Mouse (Mus musculus) ES-CJ7 (cell line): ENCODE measurements around the gene Fmo1.

Source experiments
- DNase-seq: peaks from one replicate; pipeline ENCODE4 v3.0.0; 2011; ENCODE audit warnings: low read depth, low spot score

The Fmo1 gene

GRCm38 (mm10) chr1:162866280-162866681 lies at the start of gene Fmo1:
TSS of gene Fmo1 (minus strand) at chr1:162866610.
- DNase-seq: no peak

- no peak for DNase-seq
Observed at GRCm38 (mm10) chr1:162914932-162915556, 48.6 kb upstream of the Fmo1 start.

DNA sequence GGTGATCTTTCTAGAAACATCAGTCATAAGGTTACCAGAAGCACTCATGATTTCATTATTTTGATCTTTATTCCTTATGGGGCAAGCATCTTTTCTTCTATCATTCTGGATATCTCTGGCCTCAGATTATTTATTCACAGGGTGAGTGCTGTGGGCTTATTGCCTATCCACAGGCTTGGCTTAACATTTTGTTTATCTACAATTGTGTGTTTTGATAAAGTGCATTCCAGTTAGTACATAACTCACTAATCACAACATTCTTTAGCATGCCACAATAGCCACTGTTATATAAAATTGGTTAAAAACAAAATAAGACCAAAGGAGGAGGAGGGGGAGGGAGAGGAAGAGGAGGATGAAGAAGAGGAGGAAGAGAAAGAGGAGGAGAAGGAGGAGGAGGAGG lies 45.7 kb upstream of the Fmo1 start:
- DNase-seq: no peak

- no peak for DNase-seq
Observed at GRCm38 (mm10) chr1:162901879-162902278, 35.5 kb upstream of the Fmo1 start.

- DNase-seq: no peak
Observed at GRCm38 (mm10) chr1:162897838-162898811, 31.7 kb upstream of the Fmo1 start, which contains the start of gene Fmo2. TSS of gene Fmo2 (minus strand) at chr1:162898726.

GRCm38 (mm10) chr1:162895900-162896299 lies 29.5 kb upstream of the Fmo1 start:
- peak; percentile 41 for DNase-seq

- no peak for DNase-seq
Observed at GRCm38 (mm10) chr1:162893014-162893413, 26.6 kb upstream of the Fmo1 start.

DNA sequence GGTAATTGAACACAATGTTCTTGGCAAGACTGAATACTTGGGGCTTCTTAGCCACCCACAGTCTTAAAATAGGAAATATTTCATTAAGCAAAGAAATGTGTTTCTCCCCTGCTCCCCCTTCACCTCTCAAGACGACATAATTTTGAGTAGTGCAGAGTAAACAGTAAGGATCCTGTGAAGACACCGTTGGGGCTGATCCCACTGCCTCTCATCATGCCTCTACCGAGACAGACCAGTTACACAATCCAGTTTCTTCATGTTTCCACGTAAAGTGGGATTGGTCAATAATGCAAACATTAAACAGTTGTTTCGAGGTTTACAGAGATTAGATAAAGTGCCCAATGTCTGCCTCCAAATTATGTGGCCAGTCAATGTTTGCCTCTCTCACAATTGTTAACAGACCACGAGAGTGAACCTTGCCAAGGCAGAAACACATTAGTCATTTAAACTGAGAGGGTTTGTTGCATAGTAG lies 25.6 kb upstream of the Fmo1 start:
- no peak for DNase-seq

GRCm38 (mm10) chr1:162888646-162889045 lies 22.2 kb upstream of the Fmo1 start:
- DNase-seq: no peak

DNA sequence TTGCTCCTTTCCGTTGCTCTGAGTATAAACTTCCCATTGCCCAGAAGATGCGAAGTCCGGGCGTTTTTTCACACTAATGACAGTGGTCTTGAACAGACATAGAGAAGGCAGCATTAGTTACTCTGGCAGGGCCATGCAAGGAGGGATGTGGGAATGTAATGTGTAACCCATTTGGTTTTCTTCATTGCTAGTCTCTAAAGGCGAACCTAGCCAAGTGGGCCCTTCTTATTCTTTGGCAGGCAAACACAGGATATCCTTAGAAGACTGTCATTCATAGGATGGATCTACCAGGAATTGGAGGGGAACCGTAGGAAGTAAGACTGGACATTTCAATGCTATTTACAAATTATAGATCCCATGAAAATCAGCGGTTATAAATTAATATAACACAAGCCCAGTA lies 21.2 kb upstream of the Fmo1 start:
- DNase-seq: no peak

DNA sequence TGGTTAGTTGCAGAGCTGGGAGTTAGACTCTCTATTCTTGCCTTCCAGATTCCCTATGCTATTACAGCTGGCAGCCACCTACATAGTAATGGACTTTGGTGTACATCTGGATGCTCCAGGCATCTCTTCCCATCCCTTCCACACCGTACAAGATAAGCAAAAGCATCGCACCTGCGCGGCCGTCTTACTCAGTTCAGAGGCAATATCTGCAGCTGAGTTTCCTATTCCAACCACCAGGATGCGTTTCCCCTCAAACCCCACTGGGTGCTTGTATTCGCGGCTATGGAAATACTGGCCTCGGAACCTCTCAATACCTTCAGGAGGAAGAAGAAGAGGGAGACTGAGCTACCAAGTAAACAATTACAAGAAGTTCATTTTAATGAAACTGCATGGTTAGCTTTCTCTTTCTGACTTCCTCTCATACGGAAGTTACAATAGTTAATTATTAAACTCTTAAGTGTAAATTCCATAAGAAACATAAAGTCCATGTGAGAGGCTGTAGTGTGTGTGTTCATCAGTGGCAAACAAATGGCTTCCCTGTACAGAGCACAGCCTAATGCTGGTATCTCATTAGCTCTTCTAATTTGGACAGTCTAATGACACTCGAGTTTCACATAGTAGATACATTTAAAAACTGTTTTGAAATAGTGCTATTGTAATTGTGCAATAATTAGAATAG lies 19.9 kb upstream of the Fmo1 start:
- DNase-seq: peak; percentile 7

GRCm38 (mm10) chr1:162882681-162883080 lies 16.3 kb upstream of the Fmo1 start:
- no peak for DNase-seq

DNA sequence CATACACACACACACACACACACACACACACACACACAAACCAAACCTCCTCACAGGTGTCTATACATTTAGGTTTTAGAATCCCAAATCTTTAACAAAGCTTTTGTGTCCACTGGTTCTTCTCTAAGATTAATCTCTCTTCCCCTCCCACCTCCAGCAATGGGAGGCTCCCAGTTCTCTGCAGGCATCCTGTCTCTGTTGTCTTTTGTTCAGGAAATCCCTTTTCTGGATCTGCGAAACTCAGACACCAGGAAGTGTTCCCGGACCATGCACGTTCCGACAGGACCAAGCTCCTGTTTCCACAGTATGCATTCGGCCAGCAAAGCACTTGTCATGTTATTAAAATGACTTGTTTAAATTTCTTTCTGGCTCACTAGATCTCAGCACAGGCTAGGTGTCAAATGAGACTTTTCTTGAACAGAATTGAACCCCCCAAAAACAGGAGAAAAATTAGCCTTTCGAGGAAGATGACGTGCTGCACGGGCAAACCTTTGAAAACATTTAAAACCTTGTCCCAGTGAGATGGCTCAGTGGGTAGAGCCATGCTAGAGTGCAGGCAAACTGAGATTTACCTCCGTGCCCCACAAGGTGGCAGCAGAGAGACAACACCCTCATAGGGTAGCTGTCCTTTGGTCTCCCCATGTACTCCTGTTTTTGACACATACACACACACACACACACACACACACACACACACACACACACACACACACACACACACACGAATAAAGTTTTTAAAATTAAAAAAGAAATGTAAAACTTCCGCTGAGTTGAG lies 13.4 kb upstream of the Fmo1 start:
- DNase-seq: peak; percentile 66

GRCm38 (mm10) chr1:162875091-162875490 lies 8.7 kb upstream of the Fmo1 start:
- DNase-seq: no peak

GRCm38 (mm10) chr1:162871701-162872311 lies 5.4 kb upstream of the Fmo1 start:
- DNase-seq: no peak

DNA sequence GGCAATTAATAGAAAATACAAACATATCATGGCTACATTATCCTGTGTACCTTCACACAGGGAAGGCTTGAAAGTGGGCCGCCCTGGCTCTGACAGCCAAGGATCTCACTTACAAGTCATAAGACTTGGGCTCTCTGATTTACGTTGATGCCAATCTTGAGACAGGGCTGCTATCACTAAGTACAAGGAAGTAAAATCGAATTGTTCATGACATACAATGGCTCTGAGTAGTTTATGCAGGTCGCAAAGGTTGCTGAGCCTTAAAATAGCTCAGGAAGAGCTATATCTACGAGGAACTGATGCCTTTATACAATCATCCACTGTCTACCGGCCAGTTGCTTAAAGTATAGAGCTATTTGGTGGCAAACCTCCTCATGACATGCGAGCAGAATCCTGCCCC lies 4.6 kb upstream of the Fmo1 start:
- DNase-seq: no peak

GRCm38 (mm10) chr1:162867396-162867795 lies 986 bp upstream of the Fmo1 start:
- DNase-seq: no peak

DNA sequence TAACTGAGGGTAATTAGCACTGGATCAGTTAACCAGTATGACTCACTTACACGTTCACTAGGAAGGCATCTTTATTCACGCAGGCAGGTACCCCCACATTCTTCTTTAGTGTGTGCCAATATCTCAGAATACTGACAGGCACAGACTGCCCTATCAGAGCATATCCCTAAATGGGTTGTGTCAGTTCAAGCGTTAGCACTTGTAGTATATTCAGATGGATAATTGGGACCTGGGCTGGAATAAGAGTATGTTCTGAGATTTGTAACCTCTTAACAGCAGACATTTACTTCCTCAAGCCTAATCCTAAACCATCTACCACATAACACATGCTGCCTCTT lies 948 bp downstream of the Fmo1 start:
- no peak for DNase-seq

DNA sequence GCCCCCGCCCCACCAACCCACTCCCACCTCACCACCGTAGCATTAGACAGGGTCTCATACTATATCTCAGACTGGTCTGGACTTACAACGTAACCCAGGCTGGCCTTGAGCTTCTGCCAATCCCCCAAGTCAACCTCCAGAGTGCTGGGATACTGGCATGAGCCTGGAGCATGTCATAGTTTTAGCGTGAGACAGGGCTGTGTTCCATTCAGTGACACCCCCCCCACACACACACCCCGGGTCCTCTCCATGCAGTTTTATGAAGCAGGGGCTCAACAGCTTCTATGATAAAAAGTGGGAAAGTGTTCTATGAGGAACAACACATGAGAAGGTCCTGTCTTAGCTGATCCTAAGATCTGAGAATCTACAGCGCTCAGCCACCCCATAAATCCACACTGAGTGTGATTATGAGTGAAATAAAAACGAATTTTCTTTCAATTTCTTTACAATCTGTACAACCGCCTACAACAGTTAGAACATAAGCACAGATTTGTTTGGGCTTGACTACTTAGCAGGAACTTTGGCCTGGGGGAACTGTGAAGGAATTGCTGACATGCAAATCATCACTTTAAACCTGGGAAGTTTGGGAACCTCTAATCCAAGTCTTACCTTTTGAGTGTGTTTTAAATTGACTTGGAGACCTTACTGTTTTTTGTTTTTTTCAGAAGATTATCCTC lies 1.5 kb downstream of the Fmo1 start:
- no peak for DNase-seq

- DNase-seq: no peak
Observed at GRCm38 (mm10) chr1:162864279-162864678, 2.1 kb downstream of the Fmo1 start.
